Mouse (Mus musculus) cerebellum, adult 9-10 months (tissue): ENCODE data around the gene Shb.
"Not testable (repeated sequence)": the region's sequence is repeated elsewhere in the genome, so short reads cannot be mapped to it uniquely, and the experiment has no call there.

ENCODE experiments used
- DNase-seq: peaks from one replicate; pipeline ENCODE4 v3.0.0; 2022

Gene Shb

DNA sequence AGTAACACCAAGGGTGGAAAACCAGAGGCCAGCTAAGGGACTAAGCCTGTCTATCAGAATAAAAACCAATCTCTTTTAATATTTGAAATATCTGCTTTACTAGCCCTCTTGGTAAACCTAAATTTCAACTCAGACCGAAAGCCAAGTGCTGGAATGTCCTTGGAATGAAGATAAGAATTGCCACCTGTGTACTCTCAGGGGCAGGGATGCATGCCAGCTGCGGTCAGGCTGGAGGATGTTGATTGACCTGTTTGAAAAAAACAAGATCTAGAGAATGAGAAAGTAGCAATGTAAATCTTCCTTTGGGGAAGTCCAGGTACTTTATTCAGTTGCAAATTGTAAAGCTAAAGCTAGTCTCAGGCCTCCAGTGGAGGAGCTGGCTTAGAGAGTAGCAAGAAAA is 150.1 kb downstream of the Shb start:
- not testable (repeated sequence) for DNase-seq

DNA sequence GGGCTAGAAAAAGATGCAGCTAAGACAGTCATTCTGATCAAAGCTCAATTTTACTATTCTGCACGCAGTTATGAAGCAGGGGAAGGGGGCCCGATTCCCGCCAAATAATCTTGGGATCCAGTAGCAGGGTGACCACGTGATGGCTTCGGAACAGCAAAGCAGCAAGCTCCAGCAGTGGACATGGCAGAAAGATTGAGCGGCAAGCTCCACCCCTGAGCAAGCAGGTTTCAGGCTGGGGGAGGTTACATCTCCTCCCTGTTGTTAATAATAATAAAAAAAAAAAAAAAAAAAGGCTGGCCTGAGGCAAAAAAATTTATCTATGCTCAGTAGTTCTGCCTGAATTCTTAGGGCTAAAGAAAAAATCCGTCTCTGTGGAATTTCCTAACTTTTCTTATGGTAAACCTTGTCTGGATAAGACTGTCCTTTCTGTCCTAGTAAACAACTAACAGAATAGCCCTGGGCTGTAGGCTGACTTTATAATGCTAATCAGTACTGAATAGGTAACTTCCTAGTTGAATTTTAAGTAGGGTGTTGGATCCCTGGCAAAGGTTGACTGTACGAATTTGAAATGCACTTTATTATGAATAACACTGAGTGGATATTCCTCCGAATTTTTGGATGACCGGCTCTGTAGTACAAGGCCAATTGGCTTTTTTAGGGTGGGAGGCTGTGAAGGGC is 151.2 kb downstream of the Shb start:
- not testable (repeated sequence) for DNase-seq

DNA sequence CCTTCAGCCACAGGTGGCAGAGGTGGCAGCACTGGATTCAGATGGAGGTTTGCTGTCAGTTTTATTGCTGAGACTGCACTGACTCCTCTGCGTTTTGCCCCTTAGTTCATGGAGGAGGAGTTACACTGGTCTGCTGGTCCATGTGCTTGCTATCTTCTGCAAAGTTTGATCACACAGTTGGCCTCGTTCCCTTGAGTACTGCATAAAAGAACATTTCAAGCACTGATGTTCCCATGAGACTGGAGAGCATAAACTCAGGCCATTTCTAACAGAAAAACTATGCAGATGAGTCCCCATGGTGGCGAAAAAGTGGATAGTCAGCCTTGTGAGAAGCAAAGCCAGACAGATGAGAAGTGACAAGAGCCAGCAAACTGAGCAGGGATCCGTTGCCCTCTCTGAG is 155.7 kb downstream of the Shb start:
- no peak for DNase-seq

DNA sequence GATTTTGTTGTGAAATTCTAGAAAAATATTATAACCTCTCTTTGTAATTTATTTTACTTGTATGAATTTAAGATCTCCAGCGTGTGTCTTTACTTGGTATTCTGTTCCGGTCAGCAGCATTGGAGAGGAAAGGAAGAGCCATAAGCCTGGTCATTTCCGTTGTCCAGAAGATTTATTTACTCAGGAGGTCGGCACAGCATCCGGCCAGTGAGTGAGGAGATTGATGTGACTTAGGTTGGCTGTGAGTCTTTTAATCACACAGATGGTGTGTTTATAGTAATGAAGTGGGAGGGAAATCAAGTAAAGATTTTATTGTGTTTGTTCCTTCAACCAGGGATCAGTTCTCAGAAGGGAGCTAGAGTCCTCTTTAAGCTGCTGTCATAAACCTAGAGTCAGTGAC is 157.4 kb downstream of the Shb start:
- no peak for DNase-seq
